Mouse (Mus musculus): ENCODE measurements around the gene Mrpl37.

GRCm38 (mm10) chr4:107006229-107006628 is 60.4 kb downstream of the Mrpl37 start:
- TF ChIP-seq POLR2A (IDR thresholded peaks at IDR 0.05; ENCODE audit: control insufficient read depth, low read depth, low read length), result no peak
- TF ChIP-seq CTCF (IDR thresholded peaks at IDR 0.05; ENCODE audit: control insufficient read depth, insufficient read depth, insufficient replicate concordance, low read depth, low read length), result no peak
